Mouse (Mus musculus) granulocyte monocyte progenitor cell, adult 5-6 weeks (primary cell): ENCODE data around the gene Ppp2r2c. TPM values are rescaled to one million over a fixed set of nuclear protein-coding genes. Genes with fewer than 3 reads are reported as not detected.
A peak's percentile ranks its signal among the peaks of the same experiment; 100 is the strongest.

ENCODE experiments used
- ATAC-seq: replicated peaks from 2 replicates; pipeline ENCODE4 v1.8.0; 2016; ENCODE audit warnings: mild to moderate bottlenecking, moderate TSS enrichment, inconsistent platforms; ENCODE audit not compliant: poor library complexity, severe bottlenecking
- total RNA-seq, 2 experiments: library from RNA; stranded (forward) in 1 of 2; stranded (reverse) in 1 of 2; fragments of 200-712, 200-1000 nt in 1 of 2; fragments of >200 nt in 1 of 2; fragmentation: Nextera tagmentation in 1 of 2; gene quantifications; 2 replicates each; pipeline ENCODE4 v1.2.3; 2014 to 2017

Gene Ppp2r2c
- total RNA-seq (2014; fragmentation: Nextera tagmentation) (not detected in 2 replicates), total RNA-seq (2017) (not detected in 2 replicates)

DNA sequence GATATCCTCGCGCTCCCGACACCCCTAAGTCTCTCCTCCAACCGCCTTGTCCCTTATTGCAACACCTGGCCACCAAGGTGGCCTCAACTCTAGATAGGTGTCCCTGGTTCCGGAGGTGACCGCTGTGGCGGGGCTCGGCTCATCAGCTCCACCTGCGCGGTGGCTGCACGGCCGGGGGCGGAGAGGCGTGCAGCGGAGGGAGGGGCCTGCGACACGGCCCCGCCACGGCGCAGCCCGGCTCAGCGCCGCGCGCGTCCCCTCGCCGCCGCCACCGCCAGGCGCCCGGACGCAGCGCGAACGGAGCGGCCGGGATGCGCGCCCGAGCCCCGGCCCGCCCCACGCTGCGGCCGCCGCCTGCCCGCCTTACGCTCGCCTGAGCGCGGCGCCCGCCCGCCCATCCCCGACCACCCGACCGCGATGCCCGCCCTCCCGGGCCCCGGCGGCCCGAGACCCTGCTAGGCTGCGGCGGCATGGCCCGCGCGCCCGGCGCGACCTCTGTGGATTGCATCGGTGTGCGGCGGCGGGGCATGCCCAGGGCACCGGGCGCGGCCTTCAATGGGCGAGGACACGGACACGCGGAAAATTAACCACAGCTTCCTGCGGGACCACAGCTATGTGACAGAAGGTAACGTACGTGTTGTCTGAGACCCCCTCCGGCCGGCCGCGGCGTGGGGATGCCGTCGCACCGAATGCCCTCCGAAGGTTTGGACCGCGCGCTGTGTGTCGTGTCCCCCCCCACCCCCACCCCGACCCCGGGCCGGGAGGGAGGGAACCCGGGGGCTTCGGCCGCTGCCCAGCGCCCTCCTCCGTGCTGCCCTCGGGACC, at the start of gene Ppp2r2c:
TSS of gene Ppp2r2c (plus strand) at position 248 of the 825 bp plus-strand sequence.
- ATAC-seq = no peak

DNA sequence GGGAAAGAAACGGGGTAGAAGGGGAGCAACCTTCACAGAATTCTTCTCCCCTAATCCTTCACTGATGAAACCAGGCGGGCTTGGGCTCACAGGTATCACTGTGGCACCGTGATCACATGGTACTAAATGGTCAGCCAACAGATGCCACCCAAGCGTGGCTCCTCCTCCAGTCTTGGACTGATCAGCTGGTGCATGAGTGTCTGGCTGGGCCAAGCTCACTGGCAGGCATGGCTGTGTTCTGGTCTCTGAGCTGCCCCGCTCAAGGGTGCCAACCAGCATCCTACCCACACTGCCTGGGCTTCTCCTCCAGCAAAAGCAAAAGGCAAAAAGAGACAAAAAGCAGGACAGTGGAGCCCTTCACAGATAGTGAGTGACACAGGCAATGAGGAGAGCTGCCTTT, 48.6 kb upstream of the Ppp2r2c start:
- ATAC-seq = no peak

DNA sequence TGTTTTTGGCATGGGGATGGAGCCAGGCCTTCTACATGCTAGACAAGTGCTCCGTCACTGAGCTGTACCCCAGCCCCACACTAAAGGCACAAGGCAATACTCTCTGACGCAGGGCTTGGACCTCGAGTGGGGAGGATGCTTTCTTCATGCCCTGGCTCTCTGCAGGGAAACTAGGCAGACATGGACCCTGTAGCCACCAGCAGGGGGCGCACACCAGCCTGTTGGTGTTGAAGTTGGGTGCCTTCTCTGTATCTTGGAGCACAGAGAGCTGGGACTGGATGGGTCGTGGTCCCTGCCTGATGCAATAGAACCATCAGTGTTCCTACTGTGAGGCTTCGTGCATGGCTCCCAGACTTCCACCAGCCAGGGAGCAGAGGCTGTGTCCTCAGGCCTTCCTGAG, 48.2 kb upstream of the Ppp2r2c start:
- ATAC-seq = peak; percentile 52

DNA sequence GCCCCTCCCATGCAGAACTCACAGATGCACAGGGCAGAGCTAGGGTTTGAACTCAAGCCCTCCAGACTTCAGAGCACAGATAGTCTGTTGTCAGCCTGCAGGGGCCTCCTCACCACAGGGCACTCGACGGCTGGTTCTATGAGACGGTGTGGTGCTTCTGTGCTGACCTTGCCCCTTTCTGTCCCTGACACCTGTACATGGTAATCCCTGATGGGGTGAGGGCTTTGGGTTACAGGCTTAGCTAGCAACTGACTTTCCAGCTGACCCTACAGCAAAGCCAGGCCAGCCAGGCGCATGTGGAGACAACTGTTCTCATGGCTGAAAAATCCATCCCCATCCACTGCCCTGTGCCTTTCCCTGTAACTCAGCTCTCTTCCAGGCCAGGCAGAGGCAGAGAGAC, 45.4 kb upstream of the Ppp2r2c start:
- no peak for ATAC-seq

DNA sequence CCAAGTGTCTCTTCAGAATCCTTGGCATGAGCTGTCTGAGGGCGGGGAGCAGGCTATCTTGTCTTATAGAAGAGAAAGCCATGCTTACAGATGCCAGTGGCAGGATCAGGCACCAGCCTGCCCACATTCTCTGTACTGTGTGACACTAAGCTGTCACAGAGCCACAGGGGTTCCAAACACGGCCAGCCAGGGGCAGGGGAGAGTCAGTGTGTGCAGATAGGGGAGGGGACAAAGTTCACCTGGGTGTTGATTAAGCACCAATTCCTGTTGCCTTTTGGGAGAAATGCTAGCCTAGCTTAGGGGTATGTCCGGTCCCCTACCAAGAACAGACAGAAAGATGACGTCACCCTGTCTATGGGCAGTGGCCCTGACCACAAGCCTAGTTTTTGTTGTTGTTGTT, 39.2 kb upstream of the Ppp2r2c start:
- no peak for ATAC-seq

DNA sequence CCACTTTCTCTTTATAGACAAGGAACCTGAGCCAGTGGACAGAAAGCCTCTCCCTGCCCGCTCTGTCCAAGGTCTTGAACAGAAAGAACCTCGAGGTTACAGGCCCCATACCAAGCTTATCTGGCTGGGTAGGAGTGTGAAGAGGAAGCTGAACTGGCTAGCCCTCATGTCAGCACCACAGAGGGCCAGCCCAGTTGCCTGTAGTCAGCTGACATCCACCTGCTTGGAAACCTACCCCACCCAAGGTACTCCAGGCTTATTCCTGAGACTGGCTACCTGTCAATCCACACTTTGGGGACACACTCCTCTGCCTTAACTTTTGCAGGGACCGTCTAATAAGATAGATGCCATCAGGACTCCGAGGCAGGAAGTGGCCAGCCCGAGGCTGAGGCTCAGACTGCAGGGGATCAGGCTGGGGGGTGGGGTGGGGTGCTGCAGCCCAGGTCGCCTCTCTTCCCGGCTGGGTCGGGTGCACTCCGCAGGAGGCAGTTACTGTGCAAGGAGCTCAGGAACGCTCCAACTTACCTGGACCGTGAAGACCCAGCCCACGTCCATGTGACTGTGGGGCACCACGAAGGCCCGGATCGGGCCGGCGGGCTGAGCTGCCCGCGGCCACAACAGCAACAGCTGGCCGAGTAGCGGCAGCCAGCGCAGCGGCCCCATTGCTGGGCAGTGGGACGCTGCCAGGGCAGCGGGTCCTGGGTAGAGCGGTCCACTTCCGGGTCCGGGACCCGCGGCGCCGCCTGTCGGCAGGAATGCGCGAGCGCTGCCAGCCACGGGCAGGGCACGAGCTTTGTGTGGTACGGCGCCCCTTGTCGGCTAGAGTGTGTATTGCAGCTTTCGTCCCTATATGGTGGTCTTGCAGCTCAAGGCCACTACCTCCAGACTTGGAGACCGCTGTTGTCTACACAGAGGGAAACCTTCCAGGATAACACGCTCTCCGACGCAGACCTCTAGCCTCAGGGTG, 38.1 kb upstream of the Ppp2r2c start, which contains the start of gene Man2b2:
TSS of gene Man2b2 (minus strand) at position 741 of the 967 bp plus-strand sequence.
- ATAC-seq = peak; percentile 95

DNA sequence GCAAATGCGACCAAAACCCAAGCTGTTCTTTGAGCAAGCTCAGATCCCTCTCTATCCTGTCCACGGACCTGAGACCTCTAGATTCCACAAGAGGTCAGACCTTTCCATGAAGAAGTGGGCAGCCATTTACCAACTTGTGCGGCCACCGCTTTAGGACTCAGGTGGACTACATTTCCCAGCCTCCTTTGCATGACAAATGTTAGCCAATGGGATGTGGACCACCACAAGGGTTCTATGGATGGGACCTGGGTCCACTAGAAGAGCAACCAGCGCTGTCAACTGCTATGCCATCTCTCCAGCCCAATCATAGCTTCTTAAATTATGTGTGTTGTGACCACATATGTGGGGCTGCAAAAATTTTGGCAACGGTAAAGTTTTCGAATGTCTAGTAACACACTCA, 37.0 kb upstream of the Ppp2r2c start:
- ATAC-seq = no peak

DNA sequence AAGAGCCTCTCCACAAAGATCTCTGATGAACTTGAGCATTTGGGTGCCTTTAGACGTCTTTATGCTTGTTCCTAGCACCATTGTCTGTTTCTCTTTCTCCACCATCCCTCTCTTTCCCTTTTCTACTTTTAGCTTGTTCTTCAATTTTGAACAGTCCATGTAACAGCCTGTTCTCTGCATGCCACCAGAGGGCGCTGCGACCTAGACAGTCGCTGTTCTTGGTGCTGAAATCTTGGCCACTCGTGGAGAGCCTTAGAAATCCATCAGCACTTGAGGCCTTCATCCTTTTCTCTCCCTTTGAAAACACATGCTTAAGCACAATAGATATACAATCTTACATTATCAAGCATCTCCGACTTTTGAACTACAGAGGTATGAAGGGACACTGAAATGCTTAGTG, 32.4 kb upstream of the Ppp2r2c start:
- peak; percentile 83 for ATAC-seq

DNA sequence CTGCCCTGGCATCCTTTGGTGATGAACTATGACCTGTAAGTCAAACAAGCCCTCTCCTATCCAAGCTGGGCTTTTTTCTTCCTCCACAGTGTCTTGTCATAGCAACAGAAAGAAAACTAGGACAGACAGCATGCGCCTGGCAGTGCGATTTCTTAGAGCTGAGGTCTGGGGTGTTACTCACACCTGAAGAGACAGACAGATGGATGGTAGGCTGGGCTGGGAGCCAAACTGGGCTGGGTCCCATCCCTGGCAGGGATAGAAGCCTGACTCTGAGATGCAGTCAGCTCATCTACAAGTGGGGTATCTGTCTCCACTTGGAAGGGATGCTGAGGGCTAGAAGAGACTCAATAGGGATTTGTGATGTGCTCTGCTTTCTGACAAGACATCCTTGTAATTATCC, 29.3 kb upstream of the Ppp2r2c start:
- ATAC-seq = no peak

DNA sequence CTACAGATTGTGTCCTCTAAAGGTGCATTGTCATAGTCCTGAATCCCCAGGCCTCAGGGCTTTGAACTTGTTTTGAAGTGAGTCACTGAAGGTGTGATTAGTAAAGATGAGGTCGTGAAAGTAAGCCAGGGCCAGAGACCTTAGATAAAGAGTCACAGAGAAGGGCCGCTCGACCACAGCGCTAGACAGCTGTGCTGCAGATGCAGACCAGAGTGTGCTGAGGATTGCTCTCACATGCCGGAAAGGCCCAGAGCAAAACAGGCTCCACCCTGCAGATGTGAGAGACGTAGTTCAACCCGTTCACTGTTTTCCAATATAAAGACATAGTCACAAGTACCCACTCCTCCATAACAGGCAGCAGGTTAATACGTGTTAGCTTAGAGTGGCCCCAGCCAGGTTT, 28.7 kb upstream of the Ppp2r2c start:
- ATAC-seq = no peak

DNA sequence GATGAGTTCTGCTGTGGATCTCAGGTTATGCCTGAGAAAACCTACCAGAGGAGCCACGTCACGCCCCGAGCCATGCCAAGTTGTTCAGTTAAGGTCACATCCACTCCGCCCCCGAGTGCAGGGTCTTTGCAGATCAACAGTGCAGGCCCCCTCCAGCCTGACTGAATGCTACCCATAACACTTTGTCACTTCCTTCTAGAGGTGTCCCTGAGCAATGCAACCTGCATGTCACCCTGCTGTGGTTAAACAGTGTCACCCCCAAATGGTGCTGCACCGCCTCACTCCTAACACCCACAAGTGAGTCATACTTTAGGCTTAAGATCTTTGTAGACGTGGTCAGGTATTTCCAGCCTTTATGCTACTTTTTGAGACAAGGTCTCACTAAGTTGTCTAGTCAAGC, 28.2 kb upstream of the Ppp2r2c start:
- ATAC-seq = no peak

DNA sequence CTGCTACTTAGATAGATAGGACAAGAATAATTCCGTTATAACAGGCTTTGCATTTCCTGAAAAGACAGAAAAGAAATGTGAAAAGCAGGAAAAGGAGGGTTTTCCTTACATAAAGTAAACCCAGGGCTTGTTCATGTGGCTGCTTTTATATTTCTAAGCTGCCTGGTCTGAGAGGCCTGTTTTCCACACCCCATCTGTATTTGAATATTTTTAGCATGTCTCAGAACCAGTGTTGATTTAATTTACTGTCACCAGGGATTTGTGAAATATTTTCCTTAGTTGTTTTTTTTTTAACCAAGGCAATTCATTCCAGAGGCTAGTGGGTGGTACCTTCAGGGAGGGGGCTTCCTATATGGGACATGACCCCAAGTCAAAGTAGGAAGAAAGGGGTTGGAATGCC, 26.6 kb upstream of the Ppp2r2c start:
- no peak for ATAC-seq

DNA sequence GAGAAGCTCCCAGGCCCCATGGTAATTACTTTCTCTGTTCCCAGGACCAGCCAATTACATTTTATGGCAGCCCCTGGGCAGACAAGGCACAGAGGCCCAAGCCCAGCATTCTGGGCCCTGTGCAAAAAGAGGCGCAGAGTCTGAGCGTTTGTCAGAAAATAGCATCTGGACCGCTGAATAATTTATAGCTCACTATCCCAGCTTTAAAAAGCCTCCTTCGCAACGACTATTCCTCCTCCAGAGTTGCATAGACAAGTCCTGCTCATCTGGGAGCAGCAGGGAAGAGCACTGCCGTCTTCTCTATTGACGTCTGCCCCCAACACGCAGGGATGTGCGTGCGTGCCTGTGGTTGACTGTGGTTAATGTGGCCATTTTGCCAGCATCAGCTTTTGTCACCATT, 23.8 kb upstream of the Ppp2r2c start:
- ATAC-seq = no peak

DNA sequence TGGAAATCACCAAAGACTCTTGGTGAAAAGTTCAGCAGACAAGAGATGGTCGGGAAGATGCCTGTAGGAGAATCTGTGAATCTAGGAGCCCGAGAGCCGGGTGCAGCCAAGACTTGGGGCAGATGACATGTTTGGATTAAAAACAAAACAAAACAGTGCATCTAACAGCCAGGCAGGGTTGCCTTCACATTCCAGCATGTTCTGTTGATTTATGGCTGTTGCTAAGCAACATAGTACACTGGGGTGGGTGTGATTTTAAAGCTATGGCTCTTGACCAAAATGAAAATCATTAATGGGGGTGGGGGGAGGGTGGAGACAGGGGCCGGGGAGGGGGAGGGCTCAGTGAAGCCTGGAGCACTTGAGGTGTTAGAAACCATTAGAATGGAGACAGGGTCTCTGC, 16.7 kb upstream of the Ppp2r2c start:
- ATAC-seq = no peak

DNA sequence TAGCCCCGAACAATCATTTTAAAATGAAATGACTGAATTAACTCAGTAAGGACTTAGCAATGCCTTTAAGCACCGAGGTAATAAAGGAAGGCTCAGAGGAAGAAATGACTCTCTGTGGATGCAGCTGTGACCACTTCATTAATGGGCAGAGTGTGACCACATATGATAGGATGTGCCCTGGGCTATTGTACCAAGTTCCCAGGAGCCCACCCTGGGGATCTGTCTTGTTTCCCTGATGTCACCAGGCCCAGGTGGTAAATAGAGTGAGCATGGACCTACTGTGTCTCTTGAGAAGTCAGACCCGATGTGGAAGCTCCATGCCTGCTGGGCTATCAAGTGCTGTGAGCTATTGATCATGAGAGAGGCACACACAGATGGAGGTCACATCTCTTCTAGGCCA, 13.1 kb upstream of the Ppp2r2c start:
- no peak for ATAC-seq

DNA sequence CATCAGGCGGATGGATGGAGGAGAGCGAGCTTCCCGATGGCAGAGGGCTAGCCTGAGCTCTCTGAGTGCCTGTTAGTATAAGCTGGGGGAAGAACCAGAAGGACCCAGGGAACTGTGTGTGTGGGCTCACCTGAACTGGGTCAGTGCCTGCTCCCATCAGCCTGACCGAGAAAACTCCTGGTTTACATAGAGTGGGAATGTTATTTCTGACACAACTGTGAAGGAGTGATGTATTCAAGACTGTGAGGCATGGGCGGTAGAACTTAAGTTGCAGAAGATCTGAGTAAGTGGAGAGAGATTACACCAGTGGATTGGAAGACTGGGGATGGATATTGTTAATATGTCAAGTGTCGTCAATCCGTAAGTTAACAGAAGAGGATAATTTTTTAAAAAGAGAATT, 11.8 kb upstream of the Ppp2r2c start:
- ATAC-seq = no peak

DNA sequence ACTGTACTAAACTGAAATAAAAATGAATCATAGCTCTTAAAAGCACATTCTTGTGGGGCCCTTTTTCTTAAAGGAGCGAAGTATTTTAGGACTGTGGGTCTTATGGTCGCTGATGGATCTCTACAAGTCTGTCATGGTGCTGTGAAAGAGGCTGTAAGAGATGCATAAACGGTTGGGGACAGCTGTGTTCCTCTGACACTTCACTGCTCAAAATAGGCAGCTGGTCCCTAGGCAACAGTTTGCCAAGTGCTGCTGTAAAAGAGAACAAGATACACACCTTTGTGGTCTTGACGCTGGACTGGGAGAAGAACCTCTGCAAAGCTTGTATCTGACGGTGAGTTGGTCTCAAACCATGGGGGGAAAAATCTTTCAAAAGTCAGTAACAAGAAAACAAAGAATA, 10.8 kb upstream of the Ppp2r2c start:
- no peak for ATAC-seq

DNA sequence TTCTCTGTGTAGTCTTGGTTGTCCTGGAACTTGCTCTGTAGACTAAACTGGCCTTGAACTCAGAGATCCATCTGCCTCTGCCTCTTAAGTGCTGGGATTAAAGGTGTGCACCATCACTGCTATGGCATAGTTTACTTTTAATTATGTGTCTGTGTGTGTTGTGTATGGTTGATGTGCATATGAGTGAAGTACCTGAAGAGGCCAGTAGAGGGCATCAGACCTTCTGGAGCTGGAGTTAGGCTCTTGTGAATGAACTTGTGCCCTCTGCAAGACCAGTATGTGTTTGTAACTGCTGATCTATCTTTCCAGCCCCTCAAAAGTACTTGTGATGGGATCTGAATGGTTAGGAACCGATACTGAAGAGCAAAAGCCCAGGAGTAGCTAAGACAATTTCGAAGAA, 7.2 kb upstream of the Ppp2r2c start:
- ATAC-seq = no peak

DNA sequence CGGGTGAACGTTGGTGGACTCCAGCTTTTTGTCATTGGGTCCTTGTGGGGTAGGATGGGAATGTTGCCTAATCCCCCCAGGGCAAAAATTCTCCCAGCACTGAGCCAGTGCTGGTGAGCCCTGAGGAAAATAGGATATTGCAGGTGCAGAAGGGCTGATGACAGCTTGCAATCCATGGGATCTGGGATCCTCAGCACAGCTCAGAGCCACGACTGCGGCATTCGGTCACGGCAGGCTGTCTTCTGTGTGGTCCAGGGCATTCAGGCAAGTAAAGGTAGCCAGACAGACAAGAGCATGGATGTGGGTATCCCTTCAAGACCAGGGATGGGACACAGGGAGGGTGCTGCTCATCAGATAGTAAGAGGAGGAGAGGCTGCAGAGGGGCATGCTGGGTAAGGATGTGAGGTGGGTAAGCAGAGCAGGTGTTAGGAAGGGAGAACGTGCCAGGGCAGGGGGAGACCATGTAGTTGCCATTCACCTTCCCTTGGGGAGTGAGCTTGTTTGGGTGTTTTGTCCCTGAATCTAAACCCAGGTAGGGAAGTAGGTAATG, 1.5 kb upstream of the Ppp2r2c start:
- no peak for ATAC-seq

DNA sequence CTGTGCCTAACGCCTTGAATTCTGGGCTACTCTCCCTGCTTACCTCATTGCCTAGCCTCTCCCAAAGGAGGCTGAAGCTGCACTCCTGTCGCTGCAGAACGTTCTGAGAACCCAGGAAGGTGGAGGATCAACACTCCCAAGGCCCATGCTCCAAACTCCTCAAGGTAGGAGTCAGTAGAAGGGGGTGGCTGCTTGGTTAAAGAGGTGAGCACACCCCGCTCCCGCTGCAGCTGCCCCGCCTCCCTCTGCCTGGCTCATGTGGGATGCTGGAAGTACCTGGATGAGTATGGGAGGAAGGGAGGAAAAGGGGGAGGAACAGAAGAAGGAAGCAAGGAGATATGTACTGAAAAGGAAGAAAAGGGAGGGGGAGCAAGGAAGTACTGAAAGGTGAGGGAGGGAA, 752 bp upstream of the Ppp2r2c start:
- ATAC-seq = no peak

DNA sequence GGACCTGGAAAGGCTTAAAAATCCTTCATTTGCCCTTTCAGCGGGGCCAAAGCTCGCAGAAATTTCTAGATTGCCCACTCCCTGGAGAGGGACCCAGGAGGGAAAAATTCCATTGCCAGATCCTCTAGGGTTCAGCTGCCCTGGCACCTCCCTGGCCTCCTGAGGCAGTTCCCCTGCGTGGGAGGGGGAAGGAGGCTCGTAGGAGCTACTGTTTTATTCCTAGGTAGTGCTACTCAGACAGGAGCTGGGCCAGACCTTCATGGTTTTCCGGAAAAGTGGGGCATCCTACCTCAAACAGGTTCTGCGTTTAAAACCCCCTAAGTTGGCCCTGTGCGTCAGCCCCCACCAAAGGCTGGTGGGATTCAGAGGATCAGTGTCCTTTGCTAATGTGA, 869 bp downstream of the Ppp2r2c start:
- no peak for ATAC-seq
